Mouse (Mus musculus) stomach, embryonic 14.5 days (tissue): ENCODE measurements around the gene Usp48. TPM values are rescaled to one million over a fixed set of nuclear protein-coding genes. Genes with fewer than 3 reads are reported as not detected.

Experiments
- ATAC-seq: fragments of 200-750 bp; cut with Nextera tagmentation; 2 replicates; pipeline ENCODE4 v1.8.0; 2017; ENCODE audit warnings: low read depth, moderate TSS enrichment; ENCODE audit not compliant: insufficient number of reproducible peaks, insufficient read depth, low FRiP score
- H3K27ac ChIP-seq: fragments of 300-500 bp; sonication (generic); 2 replicates; pipeline ENCODE4 v1.5.1; 2014; ENCODE audit warnings: mild to moderate bottlenecking, low read length, moderate library complexity, mixed read lengths
- H3K27me3 ChIP-seq: fragments of 300-500 bp; sonication (generic); 2 replicates; pipeline ENCODE4 v1.6.1; 2014; ENCODE audit warnings: low read length, control low read depth, mixed read lengths; ENCODE audit not compliant: control insufficient read depth, insufficient read depth
- H3K36me3 ChIP-seq: fragments of 300-500 bp; sonication (generic); 2 replicates; pipeline ENCODE4 v1.6.1; 2014; ENCODE audit warnings: mild to moderate bottlenecking, control low read depth, low read length, moderate library complexity, mixed read lengths; ENCODE audit not compliant: control insufficient read depth, insufficient read depth
- H3K4me1 ChIP-seq: fragments of 300-500 bp; sonication (generic); 2 replicates; pipeline ENCODE4 v1.6.1; 2014; ENCODE audit warnings: low read length, control low read depth, mixed read lengths; ENCODE audit not compliant: control insufficient read depth, insufficient read depth
- H3K4me2 ChIP-seq: fragments of 300-500 bp; sonication (generic); replicated peaks from 2 replicates; pipeline ENCODE4 v1.6.1; 2014; ENCODE audit warnings: low read depth, low read length, control low read depth
- H3K4me3 ChIP-seq: fragments of 300-500 bp; sonication (generic); 2 replicates; pipeline ENCODE4 v1.5.1; 2014; ENCODE audit warnings: low read depth, low read length, control low read depth
- H3K9ac ChIP-seq: fragments of 300-500 bp; sonication (generic); replicated peaks from 2 replicates; pipeline ENCODE4 v1.6.1; 2014; ENCODE audit warnings: low read depth, mild to moderate bottlenecking, control low read depth, low read length, moderate library complexity, mixed read lengths
- H3K9me3 ChIP-seq: fragments of 300-500 bp; sonication (generic); 2 replicates; pipeline ENCODE4 v1.6.1; 2016; ENCODE audit warnings: low read depth, low read length, control low read depth; ENCODE audit not compliant: control insufficient read depth
- WGBS: fragments of 180-500 bp; shearing (Covaris S2); extraction: QIAGEN DNeasy Blood & Tissue Kit; methylation state at CpG from one replicate; pipeline ENCODE4 v1.1.7; 2014; 5-methylcytosine and 5-hydroxymethylcytosine counted together
- polyA plus RNA-seq: library from polyadenylated mRNA; unstranded; fragments of >200 nt; fragmentation: Nextera tagmentation; extraction: Ambion mirVana; gene quantifications from 2 replicates; pipeline ENCODE4 v1.2.1, GENCODE M21; 2014

Usp48 gene
- polyA plus RNA-seq, 1 experiment from 2014 or later: 83.9 TPM

DNA sequence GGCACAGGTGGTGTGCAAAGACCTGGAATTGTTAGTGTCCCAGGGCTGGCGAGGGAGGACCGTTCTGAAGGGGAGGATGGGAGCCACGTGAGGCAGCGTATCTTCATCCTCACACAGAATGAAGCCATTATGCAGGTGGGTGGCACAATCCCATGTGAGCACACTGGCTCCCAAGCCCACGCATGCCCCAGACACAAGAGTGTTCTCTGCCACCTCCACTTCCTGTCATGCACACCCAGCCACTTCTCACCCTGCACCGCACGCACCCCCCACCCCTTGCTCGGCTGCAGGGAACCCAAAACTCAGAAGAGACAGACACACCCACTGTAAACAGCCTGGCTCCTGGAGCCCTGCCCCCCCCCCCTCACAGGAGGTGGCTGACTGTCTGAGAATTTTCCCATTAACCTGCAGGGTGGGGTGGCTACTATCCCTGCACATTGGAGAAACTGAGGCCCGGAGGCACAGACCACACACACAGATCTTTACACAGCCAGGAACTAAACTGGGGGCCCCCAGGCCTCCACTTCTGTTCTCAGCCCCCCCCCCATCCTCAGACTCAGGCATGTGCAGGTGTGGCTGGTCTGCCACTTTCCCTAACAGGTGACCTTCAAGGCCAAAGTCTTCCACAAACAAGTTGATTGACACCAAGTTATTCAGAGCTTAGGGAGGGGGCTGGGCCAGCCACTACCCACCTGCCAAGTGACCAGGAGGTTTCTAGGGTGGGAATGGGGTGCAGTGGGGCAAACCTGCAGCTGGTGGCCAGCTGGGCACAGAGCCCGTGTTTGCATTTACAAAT, 98.8 kb downstream of the Usp48 start:
- no peaks in the 10 kb centered on the region for H3K9me3 ChIP-seq
- H3K4me1 ChIP-seq: peaks cover 4% of the 10 kb centered on the region
- no peak overlapping the region for H3K4me2 ChIP-seq
- WGBS: 64% methylated on average over 10 of the region's 10 CpGs
- H3K27me3 ChIP-seq: no peaks in the 10 kb centered on the region
- no peak overlapping the region; the same call in 1 of the 2 replicates for H3K27ac ChIP-seq
- ATAC-seq: peak; percentile 57
- no peak overlapping the region for H3K4me3 ChIP-seq
- no peak overlapping the region for H3K9ac ChIP-seq
- H3K36me3 ChIP-seq: no peaks in the 10 kb centered on the region

DNA sequence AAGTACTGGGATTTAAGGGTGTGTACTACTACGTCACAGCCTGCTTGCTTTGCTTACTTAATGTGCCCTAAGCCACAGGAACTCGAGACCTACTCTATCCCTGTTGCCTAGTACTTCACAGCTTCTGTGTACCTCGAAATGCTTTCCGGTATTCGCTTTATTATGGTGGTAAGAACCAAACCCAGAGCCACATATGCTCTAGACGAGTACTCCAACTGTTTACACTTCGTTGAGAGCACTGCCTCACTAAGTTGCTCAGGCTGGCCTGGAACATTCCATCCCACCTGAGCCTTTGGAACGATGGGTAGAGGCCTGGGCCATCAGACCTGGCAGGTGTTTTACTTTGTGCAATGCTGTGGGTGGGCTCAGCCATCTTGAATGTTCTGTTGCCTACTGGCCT, 101.7 kb downstream of the Usp48 start:
- WGBS: 65% methylated on average over 8 of the region's 8 CpGs
- Histone ChIP-seq H3K4me3 (no peak overlapping the region), H3K36me3 (no peaks in the 10 kb centered on the region), H3K9ac (no peak overlapping the region), H3K9me3 (no peaks in the 10 kb centered on the region), H3K4me1 (peaks cover 6% of the 10 kb centered on the region), H3K4me2 (no peak overlapping the region), H3K27me3 (no peaks in the 10 kb centered on the region), H3K27ac (peak overlapping the region; percentile 55)
- ATAC-seq: no peak

DNA sequence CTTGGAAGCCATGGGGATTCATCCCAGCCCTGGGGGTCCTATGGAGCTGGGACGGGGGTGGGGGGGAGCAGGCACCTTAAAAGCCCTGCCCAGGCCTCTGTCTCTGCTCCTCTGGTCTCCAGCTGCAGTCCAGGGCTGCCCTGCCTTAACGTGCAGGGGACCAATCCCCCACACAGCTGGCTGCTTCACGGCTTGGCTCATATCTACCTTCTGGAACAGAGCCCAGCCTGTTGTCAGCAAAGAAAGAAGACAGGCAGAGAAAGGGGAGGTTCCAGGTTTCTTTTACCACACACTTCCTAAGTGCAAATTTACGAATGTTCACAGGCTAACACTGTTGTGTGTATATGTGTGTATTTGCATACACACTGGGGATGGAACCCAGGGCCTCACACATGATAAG, 102.3 kb downstream of the Usp48 start:
- Histone ChIP-seq H3K9me3 (no peaks in the 10 kb centered on the region), H3K36me3 (no peaks in the 10 kb centered on the region), H3K9ac (no peak overlapping the region), H3K4me3 (no peak overlapping the region), H3K27ac (peak overlapping the region; percentile 55), H3K27me3 (no peaks in the 10 kb centered on the region), H3K4me1 (peaks cover 6% of the 10 kb centered on the region), H3K4me2 (no peak overlapping the region)
- ATAC-seq: peak; percentile 60; the same call in 1 of the 2 replicates
- 5% methylated on average over 4 of the region's 4 CpGs for WGBS

DNA sequence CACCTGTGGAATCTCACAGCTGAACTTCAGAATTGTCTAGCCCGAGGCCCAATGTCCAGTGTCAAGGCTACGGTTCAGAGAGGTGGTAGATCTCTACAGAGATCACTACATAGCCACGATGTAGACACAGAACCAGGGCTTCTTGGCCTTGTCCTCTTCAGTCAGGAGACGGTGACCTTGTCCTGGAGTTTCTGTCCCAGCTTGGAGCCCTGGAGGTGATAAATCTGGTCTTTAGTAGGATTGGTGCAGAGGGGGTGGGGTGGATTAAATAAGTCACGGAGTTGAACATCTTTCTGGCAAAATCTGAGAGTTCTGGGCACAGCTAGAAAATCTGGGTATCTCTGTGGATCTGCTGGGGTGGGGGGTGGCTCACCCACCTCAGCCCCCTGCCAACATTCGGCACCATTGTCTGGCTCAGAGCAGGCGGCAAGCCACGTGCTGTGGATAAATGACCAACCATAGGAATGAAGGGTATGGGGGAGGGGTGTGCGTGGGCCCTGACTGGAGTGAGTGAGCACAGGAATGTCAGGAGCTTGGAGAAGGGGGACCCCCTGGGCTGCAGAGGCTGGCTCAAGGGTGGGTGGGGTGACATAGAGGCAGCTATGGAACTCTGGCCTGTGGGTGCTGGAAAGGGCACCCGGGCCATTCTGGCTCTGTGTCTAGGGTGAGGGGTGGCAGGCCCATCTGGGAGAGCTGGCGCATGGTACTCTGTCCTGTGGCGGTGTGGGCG, 103.8 kb downstream of the Usp48 start:
- WGBS: 66% methylated on average over 13 of the region's 13 CpGs
- Histone ChIP-seq H3K4me2 (no peak overlapping the region), H3K27ac (peak overlapping the region; percentile 75; the same call in 1 of the 2 replicates)

DNA sequence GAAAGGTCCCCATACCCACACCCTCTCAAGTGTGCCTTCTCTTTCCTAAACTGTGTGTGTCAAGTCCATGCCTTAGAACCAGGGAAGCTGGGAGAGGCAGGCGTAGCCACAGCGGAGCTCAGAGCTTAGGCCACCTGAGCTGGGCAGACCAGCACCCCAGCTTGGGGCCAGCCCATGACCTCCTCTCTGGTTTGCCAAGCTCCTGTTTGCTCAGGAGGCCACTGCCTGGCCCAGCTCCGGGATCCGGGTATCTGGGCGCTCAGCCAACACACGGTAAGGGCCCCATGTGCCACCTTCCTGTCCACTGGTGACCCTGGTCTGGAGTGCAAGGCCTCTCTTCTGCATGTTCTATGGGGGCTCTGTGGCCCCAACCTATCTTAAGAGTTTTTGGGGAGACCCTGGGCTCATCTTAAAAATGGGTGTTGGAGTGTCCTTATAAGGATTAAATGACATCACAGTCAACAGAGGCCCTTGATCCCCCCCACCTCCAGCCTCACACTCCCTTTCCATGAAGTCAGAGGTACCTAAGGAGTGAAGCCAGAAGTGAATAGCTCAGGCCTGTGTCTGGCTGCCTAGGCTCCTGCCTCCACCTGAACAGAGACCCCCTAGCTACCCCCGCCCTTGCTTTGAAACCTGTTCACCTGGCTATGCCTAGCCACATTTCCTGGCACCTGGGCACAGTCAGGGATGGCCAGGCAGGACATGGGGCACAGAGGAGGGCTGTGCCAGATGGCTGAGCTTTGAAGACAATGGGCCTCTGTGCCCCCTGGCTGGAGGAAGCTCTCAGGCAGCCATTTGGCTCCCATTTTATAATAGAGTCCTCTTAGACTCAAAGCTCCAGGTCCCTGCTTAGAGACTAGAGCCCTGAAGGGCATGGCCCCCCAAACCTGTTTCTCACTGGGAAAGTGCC, 104.8 kb downstream of the Usp48 start:
- H3K9me3 ChIP-seq: no peaks in the 10 kb centered on the region
- no peak overlapping the region for H3K4me3 ChIP-seq
- peak overlapping the region; percentile 75 for H3K27ac ChIP-seq

More for the DNA sequence above, 103.8 kb downstream of the Usp48 start:
- Histone ChIP-seq H3K9ac (no peak overlapping the region), H3K9me3 (no peaks in the 10 kb centered on the region), H3K4me1 (peaks cover 10% of the 10 kb centered on the region), H3K27me3 (no peaks in the 10 kb centered on the region), H3K36me3 (no peaks in the 10 kb centered on the region), H3K4me3 (no peak overlapping the region)
- no peak for ATAC-seq

DNA sequence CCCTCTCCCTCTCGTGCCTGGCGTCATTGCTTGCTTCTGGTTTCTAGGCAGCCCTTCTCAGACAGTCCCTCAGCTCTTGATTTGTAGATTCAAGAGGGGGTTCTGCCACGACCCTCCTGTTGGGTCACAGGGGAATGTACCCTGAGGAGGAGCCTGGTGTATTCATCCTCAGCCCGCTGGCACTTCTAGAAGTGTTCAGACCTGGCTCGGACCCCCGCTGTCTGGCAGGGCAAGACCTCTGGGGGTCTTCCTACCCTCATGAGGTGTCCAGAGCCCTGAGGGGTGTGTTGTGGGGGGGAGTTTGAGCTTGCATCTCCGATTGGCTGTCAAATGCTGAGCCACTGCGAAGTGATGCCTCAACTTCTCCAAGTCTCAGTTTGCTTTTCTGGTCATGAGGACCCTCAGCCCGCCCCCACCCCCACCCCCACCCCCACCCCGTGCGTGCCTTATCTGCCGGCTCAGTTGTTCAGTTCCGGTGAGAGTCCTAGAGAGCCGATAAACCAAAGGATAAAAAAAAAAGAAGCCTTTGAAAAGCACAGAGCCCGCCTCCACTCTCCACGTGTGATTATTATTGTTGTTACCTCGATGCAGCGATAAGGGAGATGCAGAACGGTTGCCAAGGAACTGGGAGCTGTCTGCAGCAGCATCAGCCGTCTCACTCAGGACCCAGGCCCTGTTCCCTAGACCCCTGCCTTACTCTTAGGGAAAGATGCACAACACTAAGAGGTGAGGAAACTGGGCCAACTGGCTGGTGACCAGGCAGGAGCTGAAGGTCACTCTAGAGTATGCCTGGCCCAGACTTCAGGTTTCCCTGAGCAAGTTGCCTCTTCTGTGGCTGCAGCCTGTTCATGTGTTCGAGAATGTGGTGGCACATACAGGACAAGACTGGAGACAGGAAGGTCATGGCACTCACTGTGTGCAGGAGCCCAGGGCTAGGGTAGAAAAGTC, 106.0 kb downstream of the Usp48 start:
- Histone ChIP-seq H3K4me2 (no peak overlapping the region), H3K36me3 (no peaks in the 10 kb centered on the region), H3K4me3 (no peak overlapping the region), H3K9me3 (no peaks in the 10 kb centered on the region), H3K9ac (no peak overlapping the region), H3K4me1 (peaks cover 10% of the 10 kb centered on the region), H3K27me3 (no peaks in the 10 kb centered on the region), H3K27ac (peak overlapping the region; percentile 75; the same call in 1 of the 2 replicates)
- no peak for ATAC-seq
- 50% methylated on average over 21 of the region's 21 CpGs for WGBS

More for the DNA sequence above, 104.8 kb downstream of the Usp48 start:
- ATAC-seq: peak; percentile 76
- Histone ChIP-seq H3K27me3 (no peaks in the 10 kb centered on the region), H3K9ac (no peak overlapping the region), H3K4me2 (no peak overlapping the region), H3K4me1 (peaks cover 10% of the 10 kb centered on the region), H3K36me3 (no peaks in the 10 kb centered on the region)
- WGBS: 63% methylated on average over 7 of the region's 7 CpGs

DNA sequence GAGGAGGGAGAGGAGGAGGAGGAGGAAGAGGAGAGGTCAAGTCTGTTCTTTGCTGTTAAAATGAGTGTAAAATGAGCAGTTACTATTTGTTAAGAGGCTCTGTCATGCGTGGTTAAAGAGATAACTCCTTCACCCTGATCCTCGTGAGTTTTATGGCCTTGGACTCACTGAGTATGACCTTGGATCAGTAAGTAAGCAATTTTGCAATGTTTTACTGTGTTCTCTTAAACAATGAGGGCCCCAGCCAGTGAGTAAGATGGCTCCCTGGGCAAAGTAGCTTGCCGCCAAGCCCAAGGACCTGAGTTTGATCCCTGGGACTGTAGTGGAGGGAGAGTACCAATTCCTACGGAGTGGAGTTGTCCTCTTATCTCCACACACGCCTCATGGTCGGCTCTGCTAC, 107.4 kb downstream of the Usp48 start:
- ATAC-seq: no peak
- H3K27me3 ChIP-seq: no peaks in the 10 kb centered on the region

More for the DNA sequence above, 107.4 kb downstream of the Usp48 start:
- WGBS: 58% methylated on average over 6 of the region's 6 CpGs
- H3K36me3 ChIP-seq: no peaks in the 10 kb centered on the region
- H3K4me3 ChIP-seq: no peak overlapping the region
- H3K9me3 ChIP-seq: no peaks in the 10 kb centered on the region
- no peak overlapping the region for H3K4me2 ChIP-seq
- H3K27ac ChIP-seq: no peak overlapping the region
- no peak overlapping the region for H3K9ac ChIP-seq
- H3K4me1 ChIP-seq: peaks cover 6% of the 10 kb centered on the region; the same call in 1 of the 2 replicates
